Mouse (Mus musculus): ENCODE measurements at regions not wholly inside any gene's neighbourhood (a gene's known extent, or its start where the extent isn't known, plus 50 kb on each side); places are given as distances from the start of the nearest gene placed in this dataset.

DNA sequence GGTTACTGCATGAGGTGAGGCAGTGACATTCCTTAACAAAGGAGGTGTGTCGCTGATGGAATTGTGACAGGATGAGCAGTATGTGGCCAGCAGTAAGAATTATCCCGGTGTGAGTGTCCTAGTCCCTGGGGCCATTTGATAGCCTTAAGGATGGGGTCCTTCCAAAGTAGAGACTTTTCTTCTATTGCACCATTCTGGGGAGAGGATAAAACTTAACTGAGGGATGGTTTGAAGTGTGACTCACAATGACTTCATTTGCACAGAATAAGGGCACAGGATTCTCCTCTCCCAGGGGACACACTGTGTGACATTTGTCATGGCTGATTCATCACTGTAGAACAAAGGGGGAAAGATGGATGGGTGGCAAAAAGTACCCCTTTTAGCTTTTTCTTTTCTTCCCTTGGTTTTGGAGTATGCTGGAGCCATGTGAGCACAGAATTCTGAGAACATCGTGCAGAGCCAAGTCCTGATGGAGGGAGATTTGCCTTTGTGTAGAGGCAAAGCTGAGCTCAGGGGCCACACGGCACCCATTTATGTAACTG lies 63.6 kb upstream of the Gpr12 start:
- no peak overlapping the region for H3K4me2 ChIP-seq (replicated peaks; ENCODE audit: low read depth, low read length)

DNA sequence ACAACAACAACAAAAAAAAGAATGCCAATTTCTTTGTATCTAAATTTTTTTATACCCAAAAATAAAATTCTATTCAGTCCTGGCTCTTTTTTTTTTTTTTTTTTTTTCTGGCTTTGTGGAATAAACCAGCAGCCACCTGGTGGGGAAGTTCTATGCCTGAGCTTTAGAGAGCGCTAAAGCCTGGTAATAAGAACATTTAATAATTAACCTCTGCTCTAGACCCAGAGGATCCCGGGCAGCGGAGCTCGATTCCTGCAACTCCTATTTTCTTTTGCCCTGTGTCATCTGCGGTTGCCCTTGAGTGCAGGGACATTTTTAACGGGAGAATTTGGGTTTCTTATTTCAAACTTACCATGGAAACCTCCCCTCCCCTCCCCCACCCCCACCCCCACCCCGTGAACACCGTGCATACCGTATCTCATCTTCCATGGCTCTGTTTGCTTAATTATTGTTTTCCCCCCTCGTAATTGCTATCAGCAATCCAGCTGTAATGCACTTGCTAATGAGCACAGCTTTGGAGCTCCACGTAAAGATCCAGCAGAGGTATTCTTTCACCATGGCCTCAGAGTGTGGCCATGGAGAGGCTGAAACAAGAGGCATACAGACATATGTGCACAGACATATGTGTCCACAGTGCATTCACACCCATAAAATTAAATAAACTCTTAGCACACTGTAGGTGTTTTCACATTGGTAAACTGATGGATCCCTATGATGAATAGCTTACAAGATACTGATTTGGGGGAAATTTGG lies 62.8 kb upstream of the Gpr12 start:
- H3K4me2 ChIP-seq (replicated peaks; ENCODE audit: low read depth, low read length), result no peak overlapping the region
- H3K4me3 ChIP-seq (ENCODE audit: low read depth, low read length), result no peak overlapping the region
- H3K9ac ChIP-seq (replicated peaks; ENCODE audit: low read depth, low read length), result no peak overlapping the region
- H3K4me1 ChIP-seq (ENCODE audit: control insufficient read depth, insufficient read depth, low read length), result no peaks in the 10 kb centered on the region
- no peak overlapping the region for H3K27ac ChIP-seq (ENCODE audit: low read length)
- WGBS, result 53% methylated on average over 11 of the region's 11 CpGs
- no peak for ATAC-seq (ENCODE audit: insufficient number of reproducible peaks, insufficient read depth, low FRiP score, low read depth)
- no peaks in the 10 kb centered on the region for H3K9me3 ChIP-seq (ENCODE audit: control insufficient read depth, low read depth, low read length)
- no peaks in the 10 kb centered on the region for H3K27me3 ChIP-seq (ENCODE audit: control insufficient read depth, insufficient read depth, low read length)
- H3K36me3 ChIP-seq (ENCODE audit: control insufficient read depth, insufficient read depth, low read length), result no peaks in the 10 kb centered on the region

More for the DNA sequence above, 63.6 kb upstream of the Gpr12 start:
- Histone ChIP-seq H3K27me3 (ENCODE audit: control insufficient read depth, insufficient read depth, low read length) (no peaks in the 10 kb centered on the region), H3K4me1 (ENCODE audit: control insufficient read depth, insufficient read depth, low read length) (no peaks in the 10 kb centered on the region), H3K4me3 (ENCODE audit: low read depth, low read length) (no peak overlapping the region), H3K36me3 (ENCODE audit: control insufficient read depth, insufficient read depth, low read length) (no peaks in the 10 kb centered on the region), H3K27ac (ENCODE audit: low read length) (no peak overlapping the region), H3K9ac (replicated peaks; ENCODE audit: low read depth, low read length) (no peak overlapping the region), H3K9me3 (ENCODE audit: control insufficient read depth, low read depth, low read length) (no peaks in the 10 kb centered on the region)
- ATAC-seq (ENCODE audit: insufficient number of reproducible peaks, insufficient read depth, low FRiP score, low read depth), result no peak
- WGBS, result 71% methylated on average over 4 of the region's 4 CpGs

DNA sequence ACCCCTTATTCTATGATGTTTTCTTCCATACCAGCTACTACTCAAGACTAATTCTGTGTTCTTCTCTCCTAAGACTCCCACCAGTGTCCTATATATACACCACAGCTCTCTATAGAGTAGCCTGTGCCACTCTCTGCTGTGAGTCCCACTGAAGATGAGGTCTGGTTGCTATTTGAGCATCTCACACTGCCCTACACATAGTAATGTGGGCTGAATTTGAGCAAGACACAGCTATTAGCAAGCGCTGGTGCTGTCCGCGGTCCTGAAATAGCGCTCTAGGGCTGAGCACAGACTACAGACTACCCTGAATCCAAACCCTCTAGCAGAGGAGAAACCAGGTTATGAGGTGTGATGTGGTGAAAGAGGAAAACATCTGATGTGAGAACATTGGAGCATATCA lies 59.5 kb upstream of the Gpr12 start:
- WGBS, result 3% methylated on average over 4 of the region's 4 CpGs
- ATAC-seq (ENCODE audit: insufficient number of reproducible peaks, insufficient read depth, low FRiP score, low read depth), result no peak
- Histone ChIP-seq H3K9me3 (ENCODE audit: control insufficient read depth, low read depth, low read length) (no peaks in the 10 kb centered on the region), H3K36me3 (ENCODE audit: control insufficient read depth, insufficient read depth, low read length) (no peaks in the 10 kb centered on the region), H3K4me2 (replicated peaks; ENCODE audit: low read depth, low read length) (no peak overlapping the region), H3K4me3 (ENCODE audit: low read depth, low read length) (no peak overlapping the region), H3K27me3 (ENCODE audit: control insufficient read depth, insufficient read depth, low read length) (no peaks in the 10 kb centered on the region), H3K27ac (ENCODE audit: low read length) (no peak overlapping the region), H3K4me1 (ENCODE audit: control insufficient read depth, insufficient read depth, low read length) (no peaks in the 10 kb centered on the region), H3K9ac (replicated peaks; ENCODE audit: low read depth, low read length) (no peak overlapping the region)

DNA sequence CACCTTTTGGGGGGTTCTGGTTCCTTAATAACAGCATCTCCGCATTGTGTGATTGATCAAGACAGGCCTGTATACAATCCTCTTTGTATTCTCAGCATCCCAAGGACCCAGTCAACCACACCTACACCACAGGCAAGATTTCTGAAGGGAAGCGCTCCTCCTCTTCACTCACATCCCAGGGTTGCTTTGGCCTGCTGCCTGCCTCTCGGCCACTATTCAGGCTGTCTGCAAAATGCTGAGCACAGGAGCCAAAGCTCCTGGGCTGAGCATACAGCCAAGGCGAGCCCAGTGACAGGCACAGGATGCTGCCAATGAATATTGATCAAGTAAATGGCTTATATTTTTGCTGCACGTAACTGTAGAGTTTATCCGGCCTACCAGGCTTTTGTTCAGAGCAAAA lies 56.9 kb upstream of the Gpr12 start:
- no peaks in the 10 kb centered on the region for H3K36me3 ChIP-seq (ENCODE audit: control insufficient read depth, insufficient read depth, low read length)
- WGBS, result 86% methylated on average over 6 of the region's 6 CpGs
- ATAC-seq (ENCODE audit: insufficient number of reproducible peaks, insufficient read depth, low FRiP score, low read depth), result no peak
- H3K9ac ChIP-seq (replicated peaks; ENCODE audit: low read depth, low read length), result no peak overlapping the region
- H3K4me1 ChIP-seq (ENCODE audit: control insufficient read depth, insufficient read depth, low read length), result no peaks in the 10 kb centered on the region
- H3K9me3 ChIP-seq (ENCODE audit: control insufficient read depth, low read depth, low read length), result peaks cover 4% of the 10 kb centered on the region; the same call in 1 of the 2 replicates
- H3K27me3 ChIP-seq (ENCODE audit: control insufficient read depth, insufficient read depth, low read length), result no peaks in the 10 kb centered on the region
- no peak overlapping the region for H3K27ac ChIP-seq (ENCODE audit: low read length)
- no peak overlapping the region for H3K4me2 ChIP-seq (replicated peaks; ENCODE audit: low read depth, low read length)
- no peak overlapping the region for H3K4me3 ChIP-seq (ENCODE audit: low read depth, low read length)

DNA sequence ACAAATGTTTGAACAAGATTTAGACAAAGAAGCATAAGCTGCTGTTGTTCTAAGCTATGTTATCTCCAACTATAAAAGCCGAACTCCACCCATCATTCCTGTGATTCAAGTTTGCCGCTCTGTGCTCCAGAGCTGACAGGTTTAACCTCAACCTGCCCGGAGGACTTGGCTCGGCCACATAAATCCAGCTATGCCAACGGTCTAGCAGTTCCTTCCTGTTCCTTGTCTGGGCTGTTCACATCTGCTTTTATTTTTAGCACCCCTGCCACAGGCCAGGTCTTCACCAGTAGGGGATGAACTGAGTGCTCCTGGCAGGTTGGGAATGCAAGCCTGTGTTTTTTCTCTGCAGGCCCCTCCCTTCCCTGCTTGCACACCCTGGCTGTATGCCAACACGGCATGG lies 51.8 kb upstream of the Gpr12 start:
- Histone ChIP-seq H3K36me3 (ENCODE audit: control insufficient read depth, insufficient read depth, low read length) (no peaks in the 10 kb centered on the region), H3K9ac (replicated peaks; ENCODE audit: low read depth, low read length) (no peak overlapping the region), H3K4me1 (ENCODE audit: control insufficient read depth, insufficient read depth, low read length) (no peaks in the 10 kb centered on the region), H3K9me3 (ENCODE audit: control insufficient read depth, low read depth, low read length) (peaks cover 4% of the 10 kb centered on the region; the same call in 1 of the 2 replicates), H3K27me3 (ENCODE audit: control insufficient read depth, insufficient read depth, low read length) (no peaks in the 10 kb centered on the region), H3K4me3 (ENCODE audit: low read depth, low read length) (no peak overlapping the region), H3K4me2 (replicated peaks; ENCODE audit: low read depth, low read length) (no peak overlapping the region), H3K27ac (ENCODE audit: low read length) (no peak overlapping the region)
- WGBS, result 66% methylated on average over 6 of the region's 6 CpGs
- ATAC-seq (ENCODE audit: insufficient number of reproducible peaks, insufficient read depth, low FRiP score, low read depth), result peak; percentile 42; the same call in 1 of the 2 replicates
